Mouse (Mus musculus): ENCODE results near the gene Tbc1d12. TPM values are rescaled to one million over a fixed set of nuclear protein-coding genes. Genes with fewer than 3 reads are reported as not detected.

Gene Tbc1d12
- polyA plus RNA-seq, 1 experiment = 9.1 TPM

GRCm38 (mm10) chr19:38902501-38902900 lies 66.1 kb downstream of the Tbc1d12 start:
- no peak for DNase-seq (ENCODE audit: extremely low spot score in 1 of 2, low spot score in 1 of 2)

GRCm38 (mm10) chr19:38913786-38914185 lies 77.4 kb downstream of the Tbc1d12 start:
- DNase-seq (ENCODE audit: extremely low spot score in 1 of 2, low spot score in 1 of 2) = no peak

GRCm38 (mm10) chr19:38914926-38915325 lies 78.5 kb downstream of the Tbc1d12 start:
- DNase-seq (ENCODE audit: extremely low spot score in 1 of 2, low spot score in 1 of 2) = no peak

- DNase-seq (ENCODE audit: extremely low spot score in 1 of 2, low spot score in 1 of 2) = peak in 1 of 2 experiments; percentile 79
Measured at GRCm38 (mm10) chr19:38915677-38916076, 79.3 kb downstream of the Tbc1d12 start.

DNA sequence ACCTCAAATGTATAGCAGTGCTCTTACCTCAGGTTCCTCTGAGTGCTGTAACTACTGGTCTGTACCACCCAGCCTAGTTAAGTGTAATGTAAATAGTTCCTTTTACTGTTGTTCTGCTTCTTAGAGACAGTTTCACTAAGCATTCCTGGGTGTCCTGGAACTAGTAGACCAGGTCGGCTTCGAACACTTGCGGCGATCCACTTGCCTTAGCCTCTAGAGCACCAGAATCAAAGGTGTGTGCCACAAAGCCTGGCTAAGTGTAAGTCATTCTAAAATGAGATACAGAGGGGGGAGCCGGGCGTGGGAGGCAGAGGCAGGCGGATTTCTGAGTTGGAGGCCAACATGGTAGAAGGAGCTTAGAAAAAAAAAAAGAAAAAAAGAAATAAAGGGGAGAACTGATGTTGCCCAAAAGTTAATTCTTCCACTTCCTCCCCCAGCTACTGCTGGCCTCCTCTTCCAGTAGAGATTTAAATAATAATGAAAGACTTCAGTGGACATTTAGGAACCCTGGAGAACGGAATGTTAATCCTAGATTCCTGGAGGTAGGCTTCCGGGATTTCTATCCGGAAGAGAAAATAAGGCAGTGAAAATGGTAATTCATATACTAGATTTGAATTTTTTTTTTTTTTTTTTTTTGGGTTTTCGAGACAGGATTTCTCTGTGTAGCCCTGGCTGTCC lies 92.2 kb downstream of the Tbc1d12 start:
- no peak for DNase-seq (ENCODE audit: extremely low spot score in 1 of 2, low spot score in 1 of 2)

GRCm38 (mm10) chr19:38929471-38930251 lies 93.3 kb downstream of the Tbc1d12 start:
- DNase-seq (ENCODE audit: extremely low spot score in 1 of 2, low spot score in 1 of 2) = peak in 1 of 2 experiments; percentile 64

- no peak for DNase-seq (ENCODE audit: extremely low spot score in 1 of 2, low spot score in 1 of 2)
Measured at GRCm38 (mm10) chr19:38930252-38930787, 93.9 kb downstream of the Tbc1d12 start.

- DNase-seq (ENCODE audit: extremely low spot score in 1 of 2, low spot score in 1 of 2) = peak in 1 of 2 experiments; percentile 76
Measured at GRCm38 (mm10) chr19:38930788-38931565, 94.6 kb downstream of the Tbc1d12 start, which contains the start of gene Hells. Hells (plus strand) TSS chr19:38930915.

GRCm38 (mm10) chr19:38931566-38931890 lies 95.1 kb downstream of the Tbc1d12 start:
- no peak for DNase-seq (ENCODE audit: extremely low spot score in 1 of 2, low spot score in 1 of 2)

DNA sequence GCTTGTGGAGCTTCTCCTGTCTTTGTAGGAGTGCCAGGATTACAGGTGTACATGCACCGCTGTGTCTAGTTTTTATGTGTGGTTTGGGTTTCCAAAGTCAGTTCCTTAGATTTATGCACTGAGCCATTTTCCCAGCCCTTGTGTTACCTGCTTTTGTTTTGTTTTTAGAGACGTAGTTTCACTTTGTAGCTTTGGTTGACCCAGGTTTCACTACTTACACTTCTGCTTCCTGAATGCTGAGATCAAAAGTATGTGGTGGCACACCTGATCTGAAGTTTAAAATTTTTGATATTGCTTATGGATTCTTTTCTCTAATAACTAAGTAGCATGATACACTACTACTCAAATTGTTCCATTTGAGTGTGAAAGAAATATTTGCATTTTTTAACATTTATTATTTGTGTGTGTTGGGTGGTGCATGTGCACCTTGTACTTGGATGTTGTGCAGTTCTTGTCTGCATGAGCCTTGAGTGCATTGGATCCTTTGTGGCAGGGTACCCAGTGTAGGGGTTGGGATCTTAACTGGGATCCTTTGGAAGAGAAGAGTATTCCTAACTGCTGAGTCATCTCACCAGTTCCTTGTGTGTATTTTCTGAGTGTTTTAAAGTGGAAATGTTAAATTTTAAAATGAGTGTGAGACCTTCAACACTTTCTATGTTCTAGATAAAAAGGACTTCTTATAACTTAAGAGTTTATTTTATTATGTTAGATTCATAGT lies 108.4 kb downstream of the Tbc1d12 start:
- DNase-seq (ENCODE audit: extremely low spot score in 1 of 2, low spot score in 1 of 2) = no peak

Other genes starting within 250 kb of the Tbc1d12 start
- gene Noc3l, start 17.3 kb upstream of the Tbc1d12 start, polyA plus RNA-seq (2012; rRNA removed) = 9.7 and 10.2 TPM in 2 replicates
- 2.2 and 2.8 TPM in 2 replicates for gene Hells, start 94.3 kb downstream of the Tbc1d12 start, polyA plus RNA-seq (2012; rRNA removed)
- 0.08 TPM in 1 of 2 replicates, not detected in the other for gene Cyp2c55, start 170.4 kb downstream of the Tbc1d12 start, polyA plus RNA-seq (2012; rRNA removed)
- gene Cyp2c65, start 224.4 kb downstream of the Tbc1d12 start, polyA plus RNA-seq (2012; rRNA removed) = not detected in 2 replicates

Measured in frontal cortex, adult 2 months (tissue).